Mouse (Mus musculus) cerebellum, adult 11-12 months (tissue): ENCODE results near the gene Gpr160.

Experiments
- DNase-seq: peaks from one replicate; pipeline ENCODE4 v3.0.0; 2022

The Gpr160 gene

GRCm38 (mm10) chr3:30904658-30905057 lies 48.9 kb downstream of the Gpr160 start:
- no peak for DNase-seq

GRCm38 (mm10) chr3:30917160-30917559 lies 61.4 kb downstream of the Gpr160 start:
- no peak for DNase-seq

DNA sequence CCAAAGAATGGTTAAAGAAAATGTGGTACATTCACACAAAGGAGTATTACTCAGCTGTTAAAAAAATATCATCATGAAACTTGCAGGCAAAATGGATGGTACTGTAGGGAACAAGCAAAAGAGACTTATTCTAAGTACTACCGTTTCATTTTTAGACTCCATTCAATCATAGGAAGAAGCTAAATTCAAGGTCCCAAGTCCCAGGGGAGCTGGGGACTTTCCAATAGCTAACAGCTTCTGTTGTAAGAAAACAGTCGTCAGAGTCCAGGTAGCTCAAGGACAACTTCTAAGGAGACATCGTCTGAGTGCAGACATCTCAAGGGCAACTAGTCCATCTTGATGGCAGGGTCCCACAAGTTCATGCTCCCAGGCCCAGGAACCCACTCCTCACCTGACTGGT lies 71.9 kb downstream of the Gpr160 start:
- DNase-seq, result no peak

DNA sequence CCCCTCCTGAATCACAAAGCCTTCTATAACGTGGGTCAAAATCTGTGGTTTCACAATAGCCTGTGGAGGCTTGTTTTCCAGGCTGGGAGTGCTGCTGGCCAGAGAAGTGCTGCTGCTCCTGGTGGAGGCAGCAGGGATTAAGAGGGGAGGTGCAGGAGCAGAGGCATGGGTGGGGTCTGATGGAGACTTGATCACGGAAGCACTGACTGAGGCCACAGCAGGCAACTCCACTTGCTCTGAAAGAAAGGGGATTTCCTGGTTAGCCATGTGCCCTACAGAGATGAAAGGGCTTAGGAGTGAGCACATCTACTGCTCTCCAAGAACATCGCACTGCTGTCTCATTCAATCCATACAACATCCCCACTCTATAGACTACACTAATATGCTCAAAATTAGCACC lies 74.1 kb downstream of the Gpr160 start:
- no peak for DNase-seq

DNA sequence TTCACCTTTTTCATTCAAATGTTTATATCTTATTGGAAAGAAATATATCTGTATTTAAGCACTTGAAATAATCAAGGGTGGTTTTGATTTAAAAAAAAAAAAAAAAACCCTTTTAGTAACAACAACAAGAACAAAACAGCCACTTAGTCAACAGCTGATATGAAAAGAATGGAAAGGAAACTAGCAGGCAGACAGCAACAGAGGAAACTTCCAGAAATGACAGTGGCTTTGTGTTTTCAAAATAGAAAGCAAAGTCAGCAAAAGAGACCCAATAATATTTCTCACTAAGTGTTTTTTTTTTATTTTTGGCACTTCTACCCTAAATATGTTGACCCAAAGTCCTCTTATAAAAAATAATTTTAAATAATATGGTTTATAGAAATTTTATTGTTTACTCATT lies 78.6 kb downstream of the Gpr160 start:
- DNase-seq, result no peak
